Mouse (Mus musculus) MEL (cell line): ENCODE measurements around the gene Rrh. TPM values are rescaled to one million over a fixed set of nuclear protein-coding genes. Genes with fewer than 3 reads are reported as not detected.

Source experiments
- DNase-seq: peaks from one replicate; pipeline ENCODE4 v3.0.0; 2011; ENCODE audit warnings: low read depth, low spot score
- H3K27ac ChIP-seq: 2 replicates; pipeline ENCODE4 v1.5.1; 2012; ENCODE audit warnings: low read depth, mild to moderate bottlenecking, control low read depth, low read length, moderate library complexity; ENCODE audit not compliant: control insufficient read depth
- H3K27me3 ChIP-seq, 2 experiments: fragments of 150-350 bp in 1 of 2; sonication (generic) in 1 of 2; 2 replicates each; pipeline ENCODE4 v1.6.1; 2012; ENCODE audit warnings: low read length in 2 of 2, mild to moderate bottlenecking in 2 of 2, improper control_type of control experiment in 1 of 2, moderate library complexity in 1 of 2; ENCODE audit not compliant: insufficient read depth in 2 of 2, control insufficient read depth in 1 of 2
- H3K36me3 ChIP-seq, 2 experiments: 2 replicates each; pipeline ENCODE4 v1.6.1; 2012 to 2014; ENCODE audit warnings: low read length in 2 of 2, improper control_type of control experiment in 1 of 2, inconsistent platforms in 1 of 2, mild to moderate bottlenecking in 1 of 2; ENCODE audit not compliant: insufficient read depth in 2 of 2, control insufficient read depth in 1 of 2
- H3K4me1 ChIP-seq, 2 experiments: fragments of 150-350 bp in 1 of 2; sonication (generic) in 1 of 2; 2 replicates each; pipeline ENCODE4 v1.6.1; 2012; ENCODE audit warnings: low read length in 2 of 2, improper control_type of control experiment in 1 of 2, mild to moderate bottlenecking in 1 of 2; ENCODE audit not compliant: insufficient read depth in 2 of 2, control insufficient read depth in 1 of 2
- H3K4me3 ChIP-seq, 2 experiments: fragments of 150-350 bp in 1 of 2; sonication (generic) in 1 of 2; 2 replicates each; pipeline ENCODE4 v1.5.1; 2012; ENCODE audit warnings: low read depth in 2 of 2, low read length in 2 of 2, mild to moderate bottlenecking in 2 of 2, moderate library complexity in 2 of 2, control low read depth in 1 of 2, improper control_type of control experiment in 1 of 2; ENCODE audit not compliant: control insufficient read depth in 1 of 2, insufficient read depth in 1 of 2
- H3K79me2 ChIP-seq: 2 replicates; pipeline ENCODE4 v1.6.1; 2012; ENCODE audit warnings: mild to moderate bottlenecking, low read length, moderate library complexity; ENCODE audit not compliant: control insufficient read depth, poor library complexity, insufficient read depth
- H3K9ac ChIP-seq: 2 replicates; pipeline ENCODE4 v1.6.1; 2012; ENCODE audit warnings: low read depth, mild to moderate bottlenecking, control low read depth, low read length, moderate library complexity; ENCODE audit not compliant: control insufficient read depth, poor library complexity, severe bottlenecking
- H3K9me3 ChIP-seq: fragments of 150-350 bp; sonication (generic); replicated peaks from 2 replicates; pipeline ENCODE4 v1.6.1; 2012; ENCODE audit warnings: mild to moderate bottlenecking, low read length, improper control_type of control experiment, moderate library complexity; ENCODE audit not compliant: insufficient read depth
- CTCF ChIP-seq, 3 experiments: IDR thresholded peaks in 2 of 3; conservative IDR thresholded peaks in 1 of 3; 2 replicates each; pipeline ENCODE4 v1.5.1; 2011 to 2012; ENCODE audit warnings: low read length in 3 of 3, low read depth in 2 of 3, mild to moderate bottlenecking in 2 of 3, improper control_type of control experiment in 1 of 3, inconsistent platforms in 1 of 3, mixed read lengths in 1 of 3, moderate library complexity in 1 of 3; ENCODE audit not compliant: control insufficient read depth in 1 of 3, insufficient read depth in 1 of 3, poor library complexity in 1 of 3, severe bottlenecking in 1 of 3
- E2F4 ChIP-seq: IDR thresholded peaks from 2 replicates; pipeline ENCODE4 v1.6.1; 2011; ENCODE audit warnings: low read depth, low read length, improper control_type of control experiment, borderline replicate concordance
- GABPA ChIP-seq: IDR thresholded peaks from 2 replicates; pipeline ENCODE4 v1.6.1; 2012; ENCODE audit warnings: low read depth, mild to moderate bottlenecking, inconsistent platforms, low read length, improper control_type of control experiment, moderate library complexity
- GATA1 ChIP-seq: IDR thresholded peaks from 2 replicates; pipeline ENCODE4 v1.6.1; 2011; ENCODE audit warnings: low read depth, low read length, improper control_type of control experiment
- HCFC1 ChIP-seq: IDR thresholded peaks from 2 replicates; pipeline ENCODE4 v1.6.1; 2012; ENCODE audit warnings: low read depth, mild to moderate bottlenecking, inconsistent platforms, low read length, improper control_type of control experiment, moderate library complexity
- KAT2A ChIP-seq: conservative IDR thresholded peaks from 2 replicates; pipeline ENCODE4 v1.6.1; 2012; ENCODE audit warnings: low read depth, low read length, improper control_type of control experiment, inconsistent platforms
- MAX ChIP-seq: IDR thresholded peaks from 2 replicates; pipeline ENCODE4 v1.6.1; 2011; ENCODE audit warnings: low read length, improper control_type of control experiment
- MEF2A ChIP-seq: IDR thresholded peaks from 2 replicates; pipeline ENCODE4 v1.6.1; 2014; ENCODE audit warnings: low read depth, mild to moderate bottlenecking, inconsistent platforms, low read length, improper control_type of control experiment; ENCODE audit not compliant: poor library complexity, insufficient replicate concordance, severe bottlenecking; ENCODE audit errors: extremely low read depth
- MYB ChIP-seq: IDR thresholded peaks from 2 replicates; pipeline ENCODE4 v1.6.1; 2011; ENCODE audit warnings: mild to moderate bottlenecking, low read depth, low read length, improper control_type of control experiment
- MYC ChIP-seq: IDR thresholded peaks from 2 replicates; pipeline ENCODE4 v1.6.1; 2011; ENCODE audit warnings: low read depth, mild to moderate bottlenecking, low read length, improper control_type of control experiment, moderate library complexity
- NELFE ChIP-seq: IDR thresholded peaks from 2 replicates; pipeline ENCODE4 v1.6.1; 2011; ENCODE audit warnings: low read depth, low read length, improper control_type of control experiment
- POLR2A ChIP-seq, 2 experiments: IDR thresholded peaks; 2 replicates each; pipeline ENCODE4 v1.6.1; 2011 to 2012; ENCODE audit warnings: low read length in 2 of 2, mild to moderate bottlenecking in 2 of 2, control low read depth in 1 of 2, improper control_type of control experiment in 1 of 2, low read depth in 1 of 2, moderate library complexity in 1 of 2; ENCODE audit not compliant: control insufficient read depth in 1 of 2, insufficient read depth in 1 of 2, poor library complexity in 1 of 2
- POLR2AphosphoS5 ChIP-seq: IDR thresholded peaks from 2 replicates; pipeline ENCODE4 v1.6.1; 2012; ENCODE audit warnings: low read depth, borderline replicate concordance, mild to moderate bottlenecking, inconsistent platforms, low read length, moderate library complexity, mixed read lengths
- RAD21 ChIP-seq: IDR thresholded peaks from 2 replicates; pipeline ENCODE4 v1.6.1; 2011; ENCODE audit warnings: mild to moderate bottlenecking, low read depth, low read length, improper control_type of control experiment
- RCOR1 ChIP-seq: IDR thresholded peaks from 2 replicates; pipeline ENCODE4 v1.6.1; 2012; ENCODE audit warnings: low read depth, mild to moderate bottlenecking, inconsistent platforms, low read length, improper control_type of control experiment
- SIN3A ChIP-seq: IDR thresholded peaks from 2 replicates; pipeline ENCODE4 v1.6.1; 2012; ENCODE audit warnings: low read length, improper control_type of control experiment, inconsistent platforms
- TBP ChIP-seq: IDR thresholded peaks from 2 replicates; pipeline ENCODE4 v1.8.0; 2011; ENCODE audit warnings: low read depth, low read length, improper control_type of control experiment
- USF1 ChIP-seq: IDR thresholded peaks from 2 replicates; pipeline ENCODE4 v1.6.1; 2014; ENCODE audit warnings: low read depth, mild to moderate bottlenecking, inconsistent platforms, low read length, improper control_type of control experiment, moderate library complexity
- polyA plus RNA-seq, 2 experiments: library from polyadenylated mRNA; stranded (reverse) in 1 of 2; unstranded in 1 of 2; fragments of >175 nt in 1 of 2; fragments of >200 nt in 1 of 2; gene quantifications; 2 replicates each; pipeline versions ENCODE4 v1.2.1 to v1.2.4; 2012; ENCODE audit warnings: low replicate concordance in 2 of 2, low read depth in 1 of 2; ENCODE audit not compliant: insufficient read length in 2 of 2, insufficient read depth in 1 of 2, missing spikeins in 1 of 2
- total RNA-seq: library from RNA; depleted of rRNA; stranded (reverse); fragments of 300-350 nt; gene quantifications from 2 replicates; pipeline ENCODE4 v1.2.3, GENCODE M21; 2012

The Rrh gene
- total and polyA plus RNA-seq, 3 experiments, result 0.11 to 0.19 TPM; not detected in 1

GRCm38 (mm10) chr3:129862592-129862991 is 40.2 kb upstream of the Rrh start:
- Histone ChIP-seq H3K4me3 (peak overlapping the region; percentile 50 to 67), H3K4me1 (no peaks in the 10 kb centered on the region), H3K36me3 (peaks cover 0 to 2% of the 10 kb centered on the region in 2 experiments; a peak in 1 of 4 replicates), H3K9me3 (no peaks in the 10 kb centered on the region), H3K9ac (peak overlapping the region; percentile 72)
- DNase-seq, result peak; percentile 69
- no peak for TF ChIP-seq GATA1
- TF ChIP-seq USF1, result no peak
- no peak for TF ChIP-seq POLR2AphosphoS5
- peak; percentile 44; the same call in 1 of the 2 replicates for TF ChIP-seq NELFE
- peak in 1 of 2 experiments; percentile 53; a peak in 2 of 4 replicates for TF ChIP-seq POLR2A (IDR thresholded peaks at IDR 0.05; ENCODE audit: control insufficient read depth in 1 of 2, insufficient read depth in 1 of 2, low read depth in 1 of 2, low read length in 2 of 2, poor library complexity in 1 of 2)
- peak; percentile 59; the same call in 1 of the 2 replicates for TF ChIP-seq TBP
- TF ChIP-seq, all 39 proteins: peak for 3
- Histone ChIP-seq H3K27me3 (no peaks in the 10 kb centered on the region), H3K79me2 (no peaks in the 10 kb centered on the region), H3K27ac (no peak overlapping the region)

- no peaks in the 10 kb centered on the region for H3K4me1 ChIP-seq
- no peaks in the 10 kb centered on the region for H3K36me3 ChIP-seq
- H3K9me3 ChIP-seq, result no peaks in the 10 kb centered on the region
- no peak for TF ChIP-seq SIN3A
- H3K9ac ChIP-seq, result no peak overlapping the region
- H3K4me3 ChIP-seq, result no peak overlapping the region
- no peaks in the 10 kb centered on the region for H3K79me2 ChIP-seq
- H3K27ac ChIP-seq, result no peak overlapping the region
- DNase-seq, result no peak
- H3K27me3 ChIP-seq, result peaks cover 13 to 14% of the 10 kb centered on the region in 2 experiments
These were observed 24.5 kb upstream of the Rrh start for GRCm38 (mm10) chr3:129846846-129847245.

DNA sequence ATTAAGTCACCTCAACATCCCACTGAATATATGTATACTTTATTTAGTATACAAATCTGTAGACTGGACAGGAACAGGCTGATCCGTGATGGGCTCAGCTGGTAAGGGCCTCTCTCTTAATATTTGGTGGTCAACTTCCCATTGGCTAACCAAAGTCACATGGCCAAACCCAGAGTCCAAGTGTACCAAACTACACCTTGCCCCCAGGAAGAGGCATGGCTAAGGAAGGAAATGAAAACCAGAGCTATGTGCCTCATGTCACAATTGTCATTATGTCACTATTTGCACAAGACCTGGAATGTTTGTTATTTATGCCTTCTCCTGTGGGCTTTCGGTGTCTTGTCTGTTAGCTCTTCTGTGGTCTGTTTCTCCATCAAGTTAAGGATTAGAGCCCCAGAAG is 23.5 kb upstream of the Rrh start:
- Histone ChIP-seq H3K4me1 (no peaks in the 10 kb centered on the region), H3K27ac (no peak overlapping the region), H3K9ac (no peak overlapping the region), H3K27me3 (peaks cover 11 to 14% of the 10 kb centered on the region in 2 experiments; a peak in 3 of 4 replicates), H3K79me2 (no peaks in the 10 kb centered on the region), H3K4me3 (no peak overlapping the region), H3K36me3 (no peaks in the 10 kb centered on the region), H3K9me3 (no peaks in the 10 kb centered on the region)
- no peak for DNase-seq
- TF ChIP-seq RCOR1 (no peak), GABPA (no peak), MEF2A (no peak), E2F4 (no peak), MAX (no peak), GATA1 (no peak), KAT2A (no peak), MYC (no peak), CTCF (IDR thresholded peaks at IDR 0.05 in 2 of 3, conservative IDR thresholded peaks at IDR 0.05 in 1 of 3; ENCODE audit: control insufficient read depth in 1 of 3, insufficient read depth in 1 of 3, low read depth in 2 of 3, low read length in 3 of 3, poor library complexity in 1 of 3, severe bottlenecking in 1 of 3) (no peak), HCFC1 (no peak), RAD21 (no peak), MYB (no peak)
